Mouse (Mus musculus) liver, embryonic 13.5 days (tissue): ENCODE data around the gene Gm2115. TPM values are rescaled to one million over a fixed set of nuclear protein-coding genes. Genes with fewer than 3 reads are reported as not detected.

Experiments used
- ATAC-seq: fragments of 200-750 bp; cut with Nextera tagmentation; 2 replicates; pipeline ENCODE4 v1.8.0; 2017; ENCODE audit warnings: low read depth, mild to moderate bottlenecking, moderate number of reproducible peaks, moderate library complexity
- DNase-seq: peaks from one replicate; pipeline ENCODE4 v3.0.0; 2022
- H3K27ac ChIP-seq: fragments of 300-500 bp; sonication (generic); 2 replicates; pipeline ENCODE4 v1.5.1; 2015; ENCODE audit warnings: moderate library complexity, mild to moderate bottlenecking, inconsistent platforms
- H3K27me3 ChIP-seq: fragments of 300-500 bp; sonication (generic); 2 replicates; pipeline ENCODE4 v1.6.1; 2015; ENCODE audit warnings: mild to moderate bottlenecking, inconsistent platforms
- H3K36me3 ChIP-seq: fragments of 300-500 bp; sonication (generic); 2 replicates; pipeline ENCODE4 v1.6.1; 2015; ENCODE audit warnings: mild to moderate bottlenecking, inconsistent platforms
- H3K4me1 ChIP-seq: fragments of 300-500 bp; sonication (generic); replicated peaks from 2 replicates; pipeline ENCODE4 v1.6.1; 2015; ENCODE audit warnings: inconsistent platforms
- H3K4me2 ChIP-seq: fragments of 300-500 bp; sonication (generic); 2 replicates; pipeline ENCODE4 v1.6.1; 2015; ENCODE audit warnings: inconsistent platforms, mild to moderate bottlenecking, moderate library complexity
- H3K4me3 ChIP-seq: fragments of 300-500 bp; sonication (generic); replicated peaks from 2 replicates; pipeline ENCODE4 v1.5.1; 2015; ENCODE audit warnings: mild to moderate bottlenecking, inconsistent platforms
- H3K9ac ChIP-seq: fragments of 300-500 bp; sonication (generic); 2 replicates; pipeline ENCODE4 v1.6.1; 2015; ENCODE audit warnings: mild to moderate bottlenecking, inconsistent platforms
- H3K9me3 ChIP-seq: fragments of 300-500 bp; sonication (generic); replicated peaks from 2 replicates; pipeline ENCODE4 v1.6.1; 2016; ENCODE audit warnings: inconsistent platforms
- WGBS: fragments of 180-500 bp; shearing (Covaris S2); methylation state at CpG from one replicate; pipeline ENCODE4 v1.1.7; 2015; ENCODE audit not compliant: insufficient replicate concordance; 5-methylcytosine and 5-hydroxymethylcytosine counted together
- polyA plus RNA-seq: library from polyadenylated mRNA; unstranded; fragments of >200 nt; fragmentation: Nextera tagmentation; extraction: Ambion mirVana; gene quantifications from 2 replicates; pipeline ENCODE4 v1.2.1, GENCODE M21; 2015

Gm2115 gene
- polyA plus RNA-seq, 1 experiment from 2014 or later, result 0.02 TPM

DNA sequence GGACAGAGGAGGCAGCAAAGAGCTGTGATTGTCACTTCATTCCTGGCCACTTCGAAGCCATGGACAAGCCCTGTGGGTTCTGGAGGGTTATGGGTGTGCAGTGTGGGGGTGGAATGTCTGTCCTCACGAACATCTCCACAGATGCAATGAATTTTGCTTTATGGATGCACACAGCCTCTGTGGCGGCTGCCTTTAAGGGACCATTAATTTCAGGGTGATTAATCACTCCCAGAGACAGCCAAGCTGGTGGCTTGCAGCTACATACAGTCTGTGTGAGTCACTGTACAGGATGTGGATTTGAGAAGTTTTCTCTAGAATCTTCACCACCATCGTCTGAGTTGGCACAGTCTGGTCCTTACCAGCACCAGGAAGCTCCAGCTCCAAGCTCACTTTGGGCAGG is 17.9 kb downstream of the Gm2115 start:
- 45% methylated on average over 4 of the region's 4 CpGs for WGBS
- no peak overlapping the region for H3K9ac ChIP-seq
- no peaks in the 10 kb centered on the region for H3K36me3 ChIP-seq
- H3K4me2 ChIP-seq, result no peak overlapping the region
- no peak for DNase-seq
- H3K4me3 ChIP-seq, result no peak overlapping the region
- H3K27ac ChIP-seq, result no peak overlapping the region
- H3K27me3 ChIP-seq, result no peaks in the 10 kb centered on the region
- ATAC-seq, result no peak
- H3K4me1 ChIP-seq, result no peaks in the 10 kb centered on the region
- no peaks in the 10 kb centered on the region for H3K9me3 ChIP-seq

- no peaks in the 10 kb centered on the region for H3K27me3 ChIP-seq
- no peak for ATAC-seq
- no peaks in the 10 kb centered on the region for H3K36me3 ChIP-seq
- H3K9me3 ChIP-seq, result no peaks in the 10 kb centered on the region
- no peak overlapping the region for H3K4me3 ChIP-seq
- no peak overlapping the region for H3K27ac ChIP-seq
- no peak overlapping the region for H3K4me2 ChIP-seq
- H3K9ac ChIP-seq, result no peak overlapping the region
- no peaks in the 10 kb centered on the region for H3K4me1 ChIP-seq
- 58% methylated on average over 2 of the region's 2 CpGs for WGBS
- DNase-seq, result no peak
Measured at GRCm38 (mm10) chr7:84551472-84551871, 22.7 kb downstream of the Gm2115 start.

DNA sequence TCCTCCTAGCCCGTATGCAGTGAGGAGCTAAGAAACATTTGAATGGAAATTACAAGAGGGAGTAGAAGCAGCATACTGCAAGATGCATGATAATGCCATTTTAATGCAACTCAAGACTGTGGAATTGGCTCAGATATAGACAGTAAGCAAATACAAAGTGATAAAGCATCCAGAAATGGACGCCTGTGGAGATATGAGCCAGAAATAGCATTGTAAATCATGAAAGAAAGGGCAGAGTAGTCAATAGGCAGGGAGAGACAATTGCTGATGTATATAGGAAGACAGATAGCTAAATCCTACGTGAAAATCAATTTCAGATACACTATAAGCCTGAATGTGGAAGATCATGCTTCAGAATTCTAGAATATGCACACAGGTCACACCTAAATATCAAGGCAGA is 26.5 kb downstream of the Gm2115 start:
- H3K27me3 ChIP-seq, result no peaks in the 10 kb centered on the region
- DNase-seq, result no peak
- no peak overlapping the region for H3K4me3 ChIP-seq
- ATAC-seq, result no peak
- no peaks in the 10 kb centered on the region for H3K36me3 ChIP-seq
- H3K9ac ChIP-seq, result no peak overlapping the region
- no peaks in the 10 kb centered on the region for H3K9me3 ChIP-seq
- no peaks in the 10 kb centered on the region for H3K4me1 ChIP-seq
- no peak overlapping the region for H3K4me2 ChIP-seq
- 47% methylated on average over 3 of the region's 3 CpGs for WGBS
- H3K27ac ChIP-seq, result no peak overlapping the region

GRCm38 (mm10) chr7:84557332-84557731 is 28.6 kb downstream of the Gm2115 start:
- Histone ChIP-seq H3K9me3 (no peaks in the 10 kb centered on the region), H3K27ac (no peak overlapping the region), H3K36me3 (no peaks in the 10 kb centered on the region), H3K4me1 (no peaks in the 10 kb centered on the region), H3K4me3 (no peak overlapping the region), H3K27me3 (no peaks in the 10 kb centered on the region), H3K9ac (no peak overlapping the region), H3K4me2 (no peak overlapping the region)
- ATAC-seq, result no peak
- 59% methylated on average over 3 of the region's 3 CpGs for WGBS
- no peak for DNase-seq

- ATAC-seq, result no peak
- Histone ChIP-seq H3K4me2 (no peak overlapping the region), H3K4me1 (no peaks in the 10 kb centered on the region), H3K9ac (no peak overlapping the region), H3K36me3 (no peaks in the 10 kb centered on the region), H3K27me3 (no peaks in the 10 kb centered on the region), H3K9me3 (no peaks in the 10 kb centered on the region), H3K27ac (no peak overlapping the region), H3K4me3 (no peak overlapping the region)
- WGBS, result 86% methylated on average over 1 of the region's 1 CpGs
- no peak for DNase-seq
Measured at GRCm38 (mm10) chr7:84560500-84560899, 31.7 kb downstream of the Gm2115 start.

GRCm38 (mm10) chr7:84564236-84564635 is 35.5 kb downstream of the Gm2115 start:
- DNase-seq (no peak), ATAC-seq (no peak)
- Histone ChIP-seq H3K36me3 (no peaks in the 10 kb centered on the region), H3K4me1 (no peaks in the 10 kb centered on the region), H3K4me2 (no peak overlapping the region), H3K9me3 (no peaks in the 10 kb centered on the region), H3K27me3 (no peaks in the 10 kb centered on the region), H3K4me3 (no peak overlapping the region), H3K9ac (no peak overlapping the region), H3K27ac (no peak overlapping the region)
- WGBS, result 44% methylated on average over 3 of the region's 3 CpGs

GRCm38 (mm10) chr7:84566200-84566599 is 37.4 kb downstream of the Gm2115 start:
- no peak overlapping the region for H3K4me2 ChIP-seq
- no peak overlapping the region for H3K9ac ChIP-seq
- no peak overlapping the region for H3K27ac ChIP-seq
- H3K4me1 ChIP-seq, result no peaks in the 10 kb centered on the region
- no peaks in the 10 kb centered on the region for H3K9me3 ChIP-seq
- no peak for ATAC-seq
- H3K4me3 ChIP-seq, result no peak overlapping the region
- H3K27me3 ChIP-seq, result no peaks in the 10 kb centered on the region
- no peaks in the 10 kb centered on the region for H3K36me3 ChIP-seq
- no peak for DNase-seq
- WGBS, result 64% methylated on average over 6 of the region's 6 CpGs

GRCm38 (mm10) chr7:84577034-84577433 is 48.3 kb downstream of the Gm2115 start:
- Histone ChIP-seq H3K4me2 (no peak overlapping the region), H3K36me3 (no peaks in the 10 kb centered on the region), H3K9me3 (no peaks in the 10 kb centered on the region), H3K4me3 (no peak overlapping the region), H3K27ac (no peak overlapping the region), H3K9ac (no peak overlapping the region), H3K4me1 (no peaks in the 10 kb centered on the region), H3K27me3 (no peaks in the 10 kb centered on the region)
- WGBS, result 55% methylated on average over 2 of the region's 2 CpGs
- DNase-seq (no peak), ATAC-seq (no peak)

DNA sequence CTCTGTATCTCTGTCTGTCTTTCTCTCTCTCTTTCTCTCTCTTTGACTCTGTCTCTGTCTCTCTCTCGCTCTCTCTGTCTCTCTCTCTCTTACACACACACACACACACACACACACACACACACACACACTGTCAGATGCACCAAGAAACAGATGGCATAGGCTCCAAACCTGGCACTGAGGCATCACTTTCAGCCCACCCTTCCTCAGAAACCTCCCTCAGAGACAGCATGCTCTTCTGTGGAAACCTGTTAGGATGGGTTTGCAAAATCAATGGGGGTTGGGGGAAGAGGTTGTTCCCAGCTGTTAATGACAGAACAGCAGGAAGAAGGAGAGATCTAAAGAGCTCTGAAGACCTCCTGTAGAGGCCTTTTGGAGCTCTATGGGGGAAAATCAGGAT is 50.1 kb downstream of the Gm2115 start:
- Histone ChIP-seq H3K4me3 (no peak overlapping the region), H3K27ac (no peak overlapping the region), H3K4me1 (no peaks in the 10 kb centered on the region), H3K36me3 (no peaks in the 10 kb centered on the region), H3K9ac (no peak overlapping the region), H3K27me3 (no peaks in the 10 kb centered on the region), H3K9me3 (no peaks in the 10 kb centered on the region), H3K4me2 (no peak overlapping the region)
- WGBS, result 50% methylated on average over 1 of the region's 1 CpGs
- DNase-seq (no peak), ATAC-seq (no peak)

DNA sequence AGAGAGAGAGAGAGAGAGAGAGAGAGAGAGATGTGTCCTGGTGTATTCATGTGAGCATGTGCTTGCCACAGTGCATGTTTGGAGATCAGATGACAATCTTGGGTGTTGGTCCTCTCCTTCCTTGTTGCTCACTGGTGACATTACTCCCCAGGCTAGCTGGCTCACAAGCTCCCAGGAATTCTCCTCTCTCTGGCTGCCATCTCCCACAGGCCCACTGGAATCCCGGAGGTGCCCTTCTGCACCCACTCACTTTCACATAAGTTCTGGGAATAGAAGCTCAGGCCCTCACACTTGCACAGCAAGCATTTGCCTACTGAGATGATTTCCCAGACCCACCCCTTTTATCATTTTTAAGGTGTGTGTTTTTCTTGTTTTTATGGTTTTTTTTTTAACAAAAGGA is 51.0 kb downstream of the Gm2115 start:
- Histone ChIP-seq H3K4me3 (no peak overlapping the region), H3K36me3 (no peaks in the 10 kb centered on the region), H3K4me1 (no peaks in the 10 kb centered on the region), H3K27ac (no peak overlapping the region), H3K9ac (no peak overlapping the region), H3K9me3 (no peaks in the 10 kb centered on the region), H3K4me2 (no peak overlapping the region), H3K27me3 (no peaks in the 10 kb centered on the region)
- 67% methylated on average over 1 of the region's 1 CpGs for WGBS
- ATAC-seq (no peak), DNase-seq (no peak)

- H3K36me3 ChIP-seq, result no peaks in the 10 kb centered on the region
- H3K9me3 ChIP-seq, result no peaks in the 10 kb centered on the region
- WGBS, result 81% methylated on average over 4 of the region's 4 CpGs
- DNase-seq (no peak), ATAC-seq (no peak)
- H3K4me3 ChIP-seq, result no peak overlapping the region
- H3K27me3 ChIP-seq, result no peaks in the 10 kb centered on the region
- peaks cover 44% of the 10 kb centered on the region for H3K4me1 ChIP-seq
- no peak overlapping the region for H3K27ac ChIP-seq
- H3K9ac ChIP-seq, result no peak overlapping the region
- H3K4me2 ChIP-seq, result no peak overlapping the region
Measured at GRCm38 (mm10) chr7:84585086-84585485, 56.3 kb downstream of the Gm2115 start.

DNA sequence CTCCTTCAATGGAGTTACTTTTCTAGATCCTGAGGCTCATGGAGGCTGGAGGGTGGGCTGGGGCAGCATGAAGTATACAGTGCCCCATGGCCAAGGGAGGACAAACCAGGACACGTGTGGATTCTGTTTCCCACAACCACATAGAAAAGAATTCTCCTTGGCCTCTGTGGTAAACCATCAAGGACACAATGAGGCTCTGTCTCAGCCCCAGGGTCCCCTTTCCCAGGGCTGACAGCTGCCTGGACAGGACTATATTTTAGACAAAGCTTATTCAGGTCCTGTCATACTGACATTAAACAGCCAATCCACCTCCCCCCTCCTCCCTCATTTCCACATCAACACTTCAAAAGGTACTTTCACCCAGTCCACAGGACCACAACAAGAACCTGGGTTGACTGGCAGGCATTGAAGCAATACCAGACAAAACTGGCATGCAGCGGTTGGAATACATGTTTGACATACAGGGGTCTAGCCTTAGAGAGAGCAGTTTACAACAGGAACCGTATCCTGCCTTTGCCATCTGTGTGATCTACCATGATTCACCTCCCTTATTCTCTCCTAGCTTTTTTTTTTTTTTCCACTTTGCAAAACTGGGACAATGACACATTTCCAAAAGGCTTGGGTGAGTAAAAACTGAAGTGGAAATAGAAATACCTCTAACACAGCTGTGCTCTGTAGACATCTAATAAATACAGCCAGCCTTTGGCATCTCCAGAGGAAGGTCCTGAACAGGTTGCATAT is 57.8 kb downstream of the Gm2115 start:
- H3K36me3 ChIP-seq, result no peaks in the 10 kb centered on the region
- DNase-seq, result no peak
- H3K4me3 ChIP-seq, result no peak overlapping the region
- peak overlapping the region; percentile 66 for H3K4me2 ChIP-seq
- no peaks in the 10 kb centered on the region for H3K27me3 ChIP-seq
- WGBS, result 74% methylated on average over 3 of the region's 3 CpGs
- H3K4me1 ChIP-seq, result peaks cover 50% of the 10 kb centered on the region
- no peak for ATAC-seq
- no peak overlapping the region for H3K9ac ChIP-seq
- no peaks in the 10 kb centered on the region for H3K9me3 ChIP-seq
- H3K27ac ChIP-seq, result peak overlapping the region; percentile 48
